8 mouse cellular contexts compared by ENCODE assay signal in genomic region chr1:134092368-134092767, GRCm38 (mm10). TPM values are rescaled to one million over a fixed set of nuclear protein-coding genes. Genes with fewer than 3 reads are reported as not detected.
DNase-seq lines count a peak whose midpoint lies in the region; ATAC-seq and TF ChIP-seq lines count a peak whose summit lies in the region.

No protein-coding gene starts in this region.

- no peak for ATAC-seq in forebrain, postnatal 0 days
- no peak for ATAC-seq in liver, embryonic 14.5 days (ENCODE audit: insufficient read depth)

- TF ChIP-seq RAD21 in CH12.LX (IDR thresholded peaks at IDR 0.05; ENCODE audit: low read depth, low read length), result no peak

- no peak for TF ChIP-seq EP300 in CH12.LX (IDR thresholded peaks at IDR 0.05; ENCODE audit: low read length)
- TF ChIP-seq EP300 in liver, embryonic 14.5 days (IDR thresholded peaks at IDR 0.05; ENCODE audit: low read depth), result no peak

- dilution Hi-C loops in CH12.LX (cut with MboI; ENCODE audit: extremely low pct_ligation_motif_present, extremely low pct_unique_long_range_greater_than_20kb, low sequenced_read_pairs), result no loop called here

- no peaks in the 10 kb centered on the region for H3K79me2 ChIP-seq in CH12.LX (replicated peaks; ENCODE audit: control insufficient read depth, extremely low read depth, insufficient read depth, poor library complexity, severe bottlenecking)

- H3K4me3 ChIP-seq in cerebellum, adult 2 months (replicated peaks; ENCODE audit: insufficient read depth, low read depth, low read length), result peak overlapping the region; percentile 52
- peak overlapping the region in 2 of 3 experiments; percentile 5 to 19 for H3K4me3 ChIP-seq in CH12.LX (replicated peaks in 1 of 3; ENCODE audit: low read depth in 2 of 3, low read length in 2 of 3, poor library complexity in 1 of 3)
- H3K4me3 ChIP-seq in forebrain, postnatal 0 days (ENCODE audit: low read depth, low read length), result peak overlapping the region; percentile 40
- peak overlapping the region; percentile 24 to 64 for H3K4me3 ChIP-seq in liver, embryonic 14.5 days (ENCODE audit: insufficient read depth in 1 of 2, low read depth in 2 of 2, low read length in 2 of 2)

- DNase-seq in cerebellum, adult 2 months, result no peak
- DNase-seq in cerebellum, postnatal 14 days, result no peak
- no peak for DNase-seq in CH12.LX (ENCODE audit: extremely low read depth)
- DNase-seq in forebrain, postnatal 0 days, result no peak
- no peak for DNase-seq in liver, embryonic 14.5 days (ENCODE audit: low read depth in 3 of 3, low spot score in 3 of 3)
- no peak for DNase-seq in left cerebral cortex, postnatal 36 days (ENCODE audit: low spot score in 2 of 2)
- DNase-seq in cerebellum, postnatal 36 days, result no peak
- DNase-seq in cerebellum, adult 18-20 months, result no peak

- 44% methylated on average over 6 of the region's 6 CpGs for WGBS in cerebellum, adult 2 months
- WGBS in forebrain, postnatal 0 days, result 32% methylated on average over 6 of the region's 6 CpGs
- 16% methylated on average over 6 of the region's 6 CpGs for WGBS in liver, embryonic 14.5 days (ENCODE audit: insufficient replicate concordance)

- no peak for TF ChIP-seq CTCF in cerebellum, adult 2 months (IDR thresholded peaks at IDR 0.05; ENCODE audit: borderline replicate concordance, insufficient read depth, low read depth, low read length)
- TF ChIP-seq CTCF in CH12.LX (conservative IDR thresholded peaks at IDR 0.05 in 1 of 2, IDR thresholded peaks at IDR 0.05 in 1 of 2; ENCODE audit: low read depth in 2 of 2, low read length in 2 of 2), result no peak
- no peak for TF ChIP-seq CTCF in forebrain, postnatal 0 days (IDR thresholded peaks at IDR 0.05; ENCODE audit: low read depth)
- TF ChIP-seq CTCF in liver, embryonic 14.5 days (IDR thresholded peaks at IDR 0.05; ENCODE audit: low read depth), result no peak

- no peaks in the 10 kb centered on the region for H3K9me3 ChIP-seq in CH12.LX (replicated peaks; ENCODE audit: low read length)
- no peaks in the 10 kb centered on the region for H3K9me3 ChIP-seq in forebrain, postnatal 0 days (ENCODE audit: low read length)
- no peaks in the 10 kb centered on the region for H3K9me3 ChIP-seq in liver, embryonic 14.5 days (ENCODE audit: control insufficient read depth, low read length)

- intact Hi-C loops in left cerebral cortex, postnatal 36 days (cut with DNase I), result loop anchor here (2.0 kb wide), 1 partner anchor 14 kb away; the partner anchor contains the start of gene Btg2

- H3K27me3 ChIP-seq in cerebellum, adult 2 months (ENCODE audit: control insufficient read depth, insufficient read depth, low read length), result no peaks in the 10 kb centered on the region
- peaks cover 44% of the 10 kb centered on the region for H3K27me3 ChIP-seq in CH12.LX (replicated peaks)
- H3K27me3 ChIP-seq in forebrain, postnatal 0 days (ENCODE audit: insufficient read depth, low read length), result no peaks in the 10 kb centered on the region
- H3K27me3 ChIP-seq in liver, embryonic 14.5 days (ENCODE audit: control insufficient read depth, insufficient read depth, low read length), result no peaks in the 10 kb centered on the region

- no peaks in the 10 kb centered on the region for H3K36me3 ChIP-seq in CH12.LX (replicated peaks in 1 of 2; ENCODE audit: control insufficient read depth in 1 of 2, insufficient read depth in 1 of 2, low read length in 1 of 2)
- no peaks in the 10 kb centered on the region for H3K36me3 ChIP-seq in forebrain, postnatal 0 days (ENCODE audit: insufficient read depth)
- no peaks in the 10 kb centered on the region for H3K36me3 ChIP-seq in liver, embryonic 14.5 days (replicated peaks; ENCODE audit: control insufficient read depth, insufficient read depth, low read depth)

- no peak for TF ChIP-seq POLR2A in cerebellum, adult 2 months (IDR thresholded peaks at IDR 0.05; ENCODE audit: borderline replicate concordance, insufficient read depth, low read length)
- TF ChIP-seq POLR2A in CH12.LX (IDR thresholded peaks at IDR 0.05; ENCODE audit: low read depth, low read length), result no peak

- peaks cover 22% of the 10 kb centered on the region for H3K4me1 ChIP-seq in cerebellum, adult 2 months (ENCODE audit: control insufficient read depth, insufficient read depth, low read length)
- H3K4me1 ChIP-seq in CH12.LX (ENCODE audit: control insufficient read depth in 1 of 2, insufficient read depth in 2 of 2), result peaks cover 18 to 35% of the 10 kb centered on the region in 2 experiments
- H3K4me1 ChIP-seq in forebrain, postnatal 0 days (ENCODE audit: insufficient read depth), result peaks cover 17% of the 10 kb centered on the region
- H3K4me1 ChIP-seq in liver, embryonic 14.5 days (replicated peaks; ENCODE audit: control insufficient read depth in 2 of 2, insufficient read depth in 2 of 2, low read length in 1 of 2), result peaks cover 65 to 68% of the 10 kb centered on the region in 2 experiments

- in situ Hi-C loops in CH12.LX (cut with MboI; ENCODE audit: low pct_ligation_motif_present, low pct_unique_long_range_greater_than_20kb, low sequenced_read_pairs), result no loop called here

- H3K4me2 ChIP-seq in CH12.LX (ENCODE audit: insufficient read depth, low read depth, poor library complexity, severe bottlenecking), result peak overlapping the region; percentile 39
- H3K4me2 ChIP-seq in forebrain, postnatal 0 days (ENCODE audit: low read depth), result peak overlapping the region; percentile 83
- H3K4me2 ChIP-seq in liver, embryonic 14.5 days (ENCODE audit: low read depth), result peak overlapping the region; percentile 99

- H3K27ac ChIP-seq in cerebellum, adult 2 months (ENCODE audit: insufficient read depth, low read length), result peak overlapping the region; percentile 97
- H3K27ac ChIP-seq in CH12.LX (ENCODE audit: insufficient read depth, low read depth), result no peak overlapping the region
- peak overlapping the region; percentile 77 for H3K27ac ChIP-seq in forebrain, postnatal 0 days (ENCODE audit: low read depth, low read length)
- H3K27ac ChIP-seq in liver, embryonic 14.5 days, result peak overlapping the region; percentile 99

- peak overlapping the region; percentile 36; the same call in 1 of the 2 replicates for H3K9ac ChIP-seq in CH12.LX (ENCODE audit: insufficient read depth, low read depth)
- H3K9ac ChIP-seq in forebrain, postnatal 0 days, result peak overlapping the region; percentile 61
- H3K9ac ChIP-seq in liver, embryonic 14.5 days (replicated peaks), result peak overlapping the region; percentile 70

TF ChIP-seq in CH12.LX, 34 proteins besides CTCF, POLR2A, EP300 and RAD21:
- TF ChIP-seq HCFC1 (IDR thresholded peaks at IDR 0.05; ENCODE audit: low read depth, low read length) (no peak), RCOR1 (conservative IDR thresholded peaks at IDR 0.05; ENCODE audit: low read depth, low read length) (no peak), PAX5 (IDR thresholded peaks at IDR 0.05; ENCODE audit: low read length) (no peak)

RNA-seq across cellular contexts. Expression of gene Btg2, which starts 13.4 kb away (rescaled TPM):
- 11.9 and 15.3 TPM in 2 replicates for polyA plus RNA-seq in cerebellum, adult 2 months (2012; rRNA removed)
- total RNA-seq in CH12.LX (2012; rRNA removed) (11.6 and 14.4 TPM in 2 replicates), CH12.LX (2014; rRNA removed) (14.8 and 19.7 TPM in 2 replicates)
- 6.9 and 7.2 TPM in 2 replicates for polyA plus RNA-seq in CH12.LX (2012; ENCODE audit: insufficient read length, low read depth)
- total RNA-seq in forebrain, postnatal 0 days (2014; rRNA removed), result 9.2 and 11.9 TPM in 2 replicates
- 10.1 and 12.0 TPM in 2 replicates for polyA plus RNA-seq in forebrain, postnatal 0 days (2015; fragmentation: Nextera tagmentation; extraction: Ambion mirVana)
- 40.1 and 45.3 TPM in 2 replicates for polyA plus RNA-seq in liver, embryonic 14.5 days (2012; rRNA removed)
- 78.2 and 85.2 TPM in 2 replicates for polyA plus RNA-seq in liver, embryonic 14.5 days (2014; fragmentation: Nextera tagmentation; extraction: Ambion mirVana)
- total RNA-seq in left cerebral cortex, postnatal 36 days (2021), result 10 to 100 TPM; 12.4 to 44.2 TPM

RNA-seq across cellular contexts. Expression of gene Chit1, which starts 18.7 kb away (rescaled TPM):
- not detected in 2 replicates for polyA plus RNA-seq in cerebellum, adult 2 months (2012; rRNA removed)
- total RNA-seq in CH12.LX (2012; rRNA removed), result 0.25 and 0.71 TPM in 2 replicates
- 0.28 and 0.47 TPM in 2 replicates for total RNA-seq in CH12.LX (2014; rRNA removed)
- 0.18 and 0.36 TPM in 2 replicates for polyA plus RNA-seq in CH12.LX (2012; ENCODE audit: insufficient read length, low read depth)
- 0.19 and 0.46 TPM in 2 replicates for total RNA-seq in forebrain, postnatal 0 days (2014; rRNA removed)
- 0.30 and 0.41 TPM in 2 replicates for polyA plus RNA-seq in forebrain, postnatal 0 days (2015; fragmentation: Nextera tagmentation; extraction: Ambion mirVana)
- 0.08 and 0.09 TPM in 2 replicates for polyA plus RNA-seq in liver, embryonic 14.5 days (2012; rRNA removed)
- not detected in 2 replicates for polyA plus RNA-seq in liver, embryonic 14.5 days (2014; fragmentation: Nextera tagmentation; extraction: Ambion mirVana)
- under 1 TPM; 0.23 to 0.30 TPM for total RNA-seq in left cerebral cortex, postnatal 36 days (2021)

RNA-seq across cellular contexts. Expression of gene Fmod, which starts 55.3 kb away (rescaled TPM):
- 7.5 and 10.8 TPM in 2 replicates for polyA plus RNA-seq in cerebellum, adult 2 months (2012; rRNA removed)
- total RNA-seq in CH12.LX (2012; rRNA removed) (not detected in 2 replicates), CH12.LX (2014; rRNA removed) (not detected in 2 replicates)
- polyA plus RNA-seq in CH12.LX (2012; ENCODE audit: insufficient read length, low read depth), result not detected in 2 replicates
- total RNA-seq in forebrain, postnatal 0 days (2014; rRNA removed), result 7.0 and 14.2 TPM in 2 replicates
- 14.7 and 19.6 TPM in 2 replicates for polyA plus RNA-seq in forebrain, postnatal 0 days (2015; fragmentation: Nextera tagmentation; extraction: Ambion mirVana)
- 1.1 TPM in 2 replicates for polyA plus RNA-seq in liver, embryonic 14.5 days (2012; rRNA removed)
- polyA plus RNA-seq in liver, embryonic 14.5 days (2014; fragmentation: Nextera tagmentation; extraction: Ambion mirVana), result 1.1 and 1.6 TPM in 2 replicates
- total RNA-seq in left cerebral cortex, postnatal 36 days (2021), result 10 to 100 TPM; 12.7 to 22.2 TPM

Comparison
In these comparisons a context has a peak if more than half of its experiments do, and no peak if none do; other contexts are left out.
1. H3K4me2 ChIP-seq: peak in every context shown above with its lines; median percentile 99 in liver, embryonic 14.5 days; 83 in forebrain, postnatal 0 days; 39 in CH12.LX.